Mouse (Mus musculus): ENCODE measurements at regions not wholly inside any gene's neighbourhood (a gene's known extent, or its start where the extent isn't known, plus 50 kb on each side); places are given as distances from the start of the nearest gene placed in this dataset.

GRCm38 (mm10) chr1:92338589-92338988, 135.1 kb downstream of the Ndufa10 start:
- no peak for DNase-seq

- no peak for DNase-seq
Observed at GRCm38 (mm10) chr1:92337450-92337849, 136.2 kb downstream of the Ndufa10 start.

GRCm38 (mm10) chr1:92332248-92332584, 136.7 kb upstream of the Hdac4 start:
- no peak for DNase-seq

GRCm38 (mm10) chr1:92331559-92332247, 136.2 kb upstream of the Hdac4 start:
- no peak for DNase-seq

GRCm38 (mm10) chr1:92330181-92330580, 134.7 kb upstream of the Hdac4 start:
- no peak for DNase-seq

- DNase-seq: no peak
Observed at GRCm38 (mm10) chr1:92329491-92329890, 134.0 kb upstream of the Hdac4 start.

- DNase-seq: no peak
Observed at GRCm38 (mm10) chr1:92327141-92327540, 131.6 kb upstream of the Hdac4 start.

GRCm38 (mm10) chr1:92325281-92325680, 129.8 kb upstream of the Hdac4 start:
- no peak for DNase-seq

- no peak for DNase-seq
Observed at GRCm38 (mm10) chr1:92324091-92324950, 128.8 kb upstream of the Hdac4 start.

GRCm38 (mm10) chr1:92317131-92317530, 121.6 kb upstream of the Hdac4 start:
- DNase-seq: no peak

GRCm38 (mm10) chr1:92316191-92316723, 120.8 kb upstream of the Hdac4 start:
- peak; percentile 9 for DNase-seq

- no peak for DNase-seq
Observed at GRCm38 (mm10) chr1:92313001-92313597, 117.6 kb upstream of the Hdac4 start.

GRCm38 (mm10) chr1:92309883-92310282, 114.4 kb upstream of the Hdac4 start:
- no peak for DNase-seq

GRCm38 (mm10) chr1:92309381-92309780, 113.9 kb upstream of the Hdac4 start:
- no peak for DNase-seq

GRCm38 (mm10) chr1:92308537-92308936, 113.0 kb upstream of the Hdac4 start:
- DNase-seq: no peak

- DNase-seq: no peak
Observed at GRCm38 (mm10) chr1:92306042-92306441, 110.5 kb upstream of the Hdac4 start.

- DNase-seq: no peak
Observed at GRCm38 (mm10) chr1:92299041-92299440, 103.5 kb upstream of the Hdac4 start.

- no peak for DNase-seq
Observed at GRCm38 (mm10) chr1:92292681-92293380, 97.3 kb upstream of the Hdac4 start.

GRCm38 (mm10) chr1:92286966-92287342, 91.5 kb upstream of the Hdac4 start:
- no peak for DNase-seq

GRCm38 (mm10) chr1:92286013-92286965, 90.8 kb upstream of the Hdac4 start:
- no peak for DNase-seq

- DNase-seq: no peak
Observed at GRCm38 (mm10) chr1:92284155-92284554, 88.7 kb upstream of the Hdac4 start.
